Mouse (Mus musculus): Measurements from ENCODE around the gene Gm8369. TPM values are rescaled to one million over a fixed set of nuclear protein-coding genes. Genes with fewer than 3 reads are reported as not detected.
"Not testable (repeated sequence)": the region's sequence is repeated elsewhere in the genome, so short reads cannot be mapped to it uniquely, and the experiment has no call there.

Gene Gm8369
- total RNA-seq, 2 experiments from 2014 or later = 0.59 to 1.2 TPM

DNA sequence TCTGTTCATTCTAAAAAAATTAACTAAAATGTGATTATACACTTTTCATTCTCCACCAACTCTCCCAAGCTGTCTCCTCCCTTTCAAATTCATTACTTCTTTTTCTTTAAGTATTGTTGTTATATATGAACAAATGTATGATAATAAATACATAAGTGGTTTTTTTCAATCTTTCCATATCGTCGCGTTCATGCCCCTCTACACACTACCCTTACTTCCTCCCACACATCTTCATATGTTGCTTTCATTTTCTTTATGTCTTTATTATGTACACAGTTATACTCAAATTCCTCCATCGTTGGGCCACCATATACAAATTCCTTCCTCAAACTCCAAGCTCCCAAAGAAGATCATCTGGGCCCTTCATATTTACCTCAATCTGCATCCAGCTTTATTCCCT, 15.6 kb downstream of the Gm8369 start:
- no peak for DNase-seq (ENCODE audit: low spot score in 2 of 2)
- intact Hi-C loops (cut with DNase I) = loop anchor here (2.0 kb wide), 1 partner anchor 47 kb away; no protein-coding TSS in a partner anchor

DNA sequence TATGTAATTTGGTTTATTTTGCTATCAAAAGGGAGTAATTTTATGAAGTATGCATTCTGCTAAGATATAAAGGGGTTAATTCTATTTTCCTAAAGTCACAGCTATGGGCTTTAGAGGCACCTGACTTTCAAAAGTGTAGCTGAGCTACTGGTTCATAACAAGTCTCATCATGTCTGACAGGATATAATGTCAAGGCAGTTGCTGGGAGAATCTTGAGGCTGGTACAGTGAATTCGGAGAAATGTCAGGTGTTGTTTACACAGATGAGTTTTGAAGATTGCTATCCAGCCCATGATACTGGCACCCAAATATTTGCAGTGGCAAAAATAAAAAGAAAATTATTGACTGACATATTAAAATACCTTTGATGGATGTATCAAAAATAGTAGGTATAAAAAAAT, 19.1 kb downstream of the Gm8369 start:
- no peak for DNase-seq (ENCODE audit: low spot score in 2 of 2)
- intact Hi-C loops (cut with DNase I) = no loop called here

DNA sequence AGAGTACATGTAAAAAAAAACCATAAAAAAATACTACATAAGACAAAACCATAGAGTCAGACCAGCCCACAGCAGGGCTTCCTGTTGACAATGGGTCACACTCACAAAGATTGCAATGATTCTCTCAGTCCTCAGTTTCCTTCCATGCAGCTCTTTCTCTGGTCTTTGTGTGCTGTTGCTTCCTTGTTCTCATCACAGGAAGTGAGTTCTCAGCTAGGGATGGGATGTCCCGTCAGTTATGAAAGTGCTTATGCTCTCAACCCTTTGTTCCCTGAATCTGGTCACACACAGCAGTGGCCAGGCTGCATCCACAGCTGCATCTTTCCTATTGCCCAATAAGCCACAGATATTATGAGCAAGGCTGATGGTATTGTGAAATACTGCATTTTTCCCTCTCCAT, 27.7 kb downstream of the Gm8369 start:
- DNase-seq (ENCODE audit: low spot score in 2 of 2) = no peak
- intact Hi-C loops (cut with DNase I) = no loop called here

DNA sequence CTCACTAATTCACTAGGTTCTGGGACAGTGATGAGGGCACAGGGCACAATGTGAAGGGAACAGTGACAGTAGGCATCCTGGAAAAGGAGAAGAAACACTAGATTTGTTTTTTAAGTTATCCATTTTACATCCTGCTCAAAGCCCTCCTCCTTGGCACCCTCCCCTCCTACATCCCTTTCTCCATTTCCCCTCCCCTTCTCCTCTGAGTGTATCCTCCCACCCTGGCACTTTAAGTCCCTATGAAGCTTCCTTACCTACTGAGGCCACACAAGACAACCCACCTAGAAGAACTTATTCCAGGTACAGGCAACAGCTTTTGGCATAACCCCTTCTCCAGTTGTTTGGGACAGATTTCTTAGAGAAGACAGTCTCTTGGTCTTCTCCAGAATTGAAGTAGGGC, 30.5 kb downstream of the Gm8369 start, which contains the start of gene Ms4a6b:
TSS of gene Ms4a6b (plus strand) at position 267 of the 400 bp plus-strand sequence.
- intact Hi-C loops (cut with DNase I) = no loop called here
- DNase-seq (ENCODE audit: low spot score in 2 of 2) = no peak

DNA sequence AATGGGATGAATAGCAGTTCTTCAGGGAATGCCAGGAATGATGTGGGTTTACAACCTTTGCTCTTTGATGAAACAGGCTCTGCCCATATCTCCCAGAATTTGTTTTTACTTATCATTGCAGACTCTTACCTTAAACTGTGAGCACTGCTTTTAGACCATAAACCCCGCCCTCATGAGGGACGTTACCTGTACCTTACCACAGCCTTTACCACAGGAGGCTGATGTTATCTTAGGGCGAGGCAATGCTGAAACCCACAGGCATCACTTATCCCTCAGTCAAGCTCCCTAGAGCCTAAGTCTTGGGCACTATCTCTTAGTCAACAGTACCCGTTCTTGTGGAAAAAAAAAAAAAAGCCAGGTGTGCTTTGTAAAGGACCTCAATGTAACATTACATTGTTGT, 31.1 kb downstream of the Gm8369 start:
- no peak for DNase-seq (ENCODE audit: low spot score in 2 of 2)
- intact Hi-C loops (cut with DNase I) = no loop called here

DNA sequence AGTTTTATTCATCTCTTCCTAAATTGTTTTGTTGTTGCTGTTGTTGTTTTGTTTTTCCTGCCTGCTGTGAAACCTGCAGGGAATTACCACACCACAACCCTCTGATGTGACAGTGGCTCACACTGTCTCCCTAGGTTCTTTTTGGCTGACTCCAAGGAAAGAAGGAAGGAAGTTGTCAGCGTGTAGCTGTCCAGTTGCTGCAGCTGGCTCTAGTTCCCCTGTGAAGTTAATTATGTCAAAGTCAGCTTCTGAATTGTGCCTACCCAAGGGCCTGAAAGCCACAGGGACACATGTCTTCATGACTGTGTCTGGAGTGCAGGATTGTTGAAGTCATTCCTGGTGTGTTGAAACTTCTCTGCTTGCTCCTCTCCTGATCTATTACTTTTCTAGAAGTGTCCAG, 31.6 kb downstream of the Gm8369 start:
- intact Hi-C loops (cut with DNase I); DNase-seq (ENCODE audit: low spot score in 2 of 2): not testable (repeated sequence)

DNA sequence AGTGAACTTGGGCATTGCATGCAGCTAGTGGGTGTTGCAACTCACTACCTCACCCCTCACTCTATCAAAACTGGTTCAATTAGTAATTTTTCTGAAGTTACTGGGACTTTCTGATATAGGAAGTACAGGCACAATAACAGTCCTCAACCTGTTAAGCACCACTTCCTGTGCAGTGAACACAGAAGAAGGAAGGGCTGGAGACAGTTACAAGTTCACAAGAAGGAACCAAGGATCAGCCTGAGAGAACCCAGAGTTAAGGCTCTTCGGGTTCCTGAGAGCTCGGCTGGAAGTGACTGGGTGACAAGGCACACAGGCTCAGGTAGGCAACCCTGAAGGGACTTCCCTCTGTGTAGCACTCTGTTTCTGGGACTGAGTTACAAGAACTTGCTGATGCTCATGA, 32.6 kb downstream of the Gm8369 start:
- intact Hi-C loops (cut with DNase I); DNase-seq (ENCODE audit: low spot score in 2 of 2): not testable (repeated sequence)

DNA sequence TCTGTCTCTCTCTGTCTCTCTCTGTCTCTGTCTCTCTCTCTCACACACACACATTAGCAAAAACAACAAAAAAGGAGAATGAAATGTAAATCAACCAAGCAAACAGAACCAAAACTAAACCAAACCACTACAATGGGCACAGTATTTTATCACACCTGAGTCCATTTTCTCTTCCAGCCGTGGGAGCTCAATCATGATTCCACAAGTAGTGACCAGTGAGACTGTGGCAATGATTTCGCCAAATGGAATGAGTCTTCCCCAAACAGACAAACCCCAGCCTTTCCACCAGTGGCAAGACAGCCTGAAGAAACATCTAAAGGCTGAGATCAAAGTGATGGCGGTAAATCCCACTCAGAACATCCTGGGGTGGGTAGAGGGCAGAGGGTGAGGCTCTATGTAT, 34.4 kb downstream of the Gm8369 start:
- no peak for DNase-seq (ENCODE audit: low spot score in 2 of 2)
- intact Hi-C loops (cut with DNase I) = no loop called here

DNA sequence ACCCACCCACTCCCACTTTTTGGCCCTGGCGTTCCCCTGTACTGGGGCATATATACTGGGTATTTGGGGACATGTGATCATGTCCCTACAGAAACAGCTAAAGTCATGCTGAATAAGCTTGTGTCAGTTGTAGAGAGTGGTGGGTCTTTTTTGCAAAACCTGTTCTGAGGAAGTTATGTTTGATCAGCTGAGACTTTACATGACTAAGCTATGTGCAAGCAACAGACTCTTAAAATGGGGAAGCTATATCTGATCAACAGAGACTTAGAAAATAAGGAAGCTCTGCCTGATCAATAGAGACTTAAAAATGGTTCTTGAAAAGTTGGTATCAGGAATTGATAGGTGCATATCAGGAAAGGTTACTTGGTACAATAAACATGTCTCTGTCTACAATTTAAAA, 47.7 kb downstream of the Gm8369 start:
- intact Hi-C loops (cut with DNase I) = no loop called here
- DNase-seq (ENCODE audit: low spot score in 2 of 2) = no peak

DNA sequence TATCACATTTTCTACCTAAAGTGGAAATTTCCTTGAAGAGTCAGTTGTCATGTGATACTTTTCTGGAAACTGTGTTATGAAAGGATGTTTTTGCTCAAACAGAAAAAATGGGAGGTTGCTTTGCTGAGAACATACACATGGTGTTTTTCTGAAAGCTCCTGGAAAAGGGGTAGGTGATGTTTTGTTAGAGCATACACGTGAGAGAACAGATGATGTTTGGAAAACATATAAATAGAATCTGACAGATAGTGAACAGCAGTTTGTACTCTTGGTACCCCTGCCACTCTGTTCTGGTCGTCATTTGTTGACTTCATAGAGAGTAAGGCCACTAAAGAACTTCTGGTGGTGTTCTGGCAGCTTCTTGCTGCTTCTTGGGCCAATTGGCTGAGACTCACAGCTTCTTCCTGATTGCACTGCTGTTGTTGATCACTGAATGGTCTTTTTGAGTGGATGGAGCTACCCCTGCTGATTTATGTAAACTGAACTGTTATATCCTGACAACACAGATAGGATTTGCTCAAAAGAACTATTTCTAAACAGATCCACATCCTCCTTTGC, 48.2 kb downstream of the Gm8369 start:
- DNase-seq (ENCODE audit: low spot score in 2 of 2) = no peak
- intact Hi-C loops (cut with DNase I) = no loop called here

DNA sequence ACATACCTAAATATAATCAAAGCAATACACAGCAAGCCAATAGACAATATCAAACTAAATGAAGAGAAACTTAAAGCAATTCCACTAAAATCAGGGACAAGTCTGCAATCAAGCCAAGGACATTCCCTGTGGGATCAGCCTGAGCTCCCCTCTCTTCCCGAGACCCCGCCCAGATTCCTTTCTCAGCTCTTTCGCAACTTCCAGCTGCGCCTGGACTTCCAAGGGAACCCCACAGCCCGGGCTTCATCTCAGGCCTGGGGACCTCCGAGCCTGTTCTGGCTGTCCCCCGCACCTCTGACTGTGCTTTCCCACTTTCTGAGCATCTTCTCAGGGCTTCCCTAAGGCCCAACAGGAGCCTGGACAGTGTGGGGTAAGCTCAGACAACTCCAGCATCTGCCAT, 50.9 kb downstream of the Gm8369 start, which contains the start of gene Ms4a4d:
TSS of gene Ms4a4d (plus strand) at position 209 of the 400 bp plus-strand sequence.
- DNase-seq (ENCODE audit: low spot score in 2 of 2) = no peak
- intact Hi-C loops (cut with DNase I) = no loop called here

DNA sequence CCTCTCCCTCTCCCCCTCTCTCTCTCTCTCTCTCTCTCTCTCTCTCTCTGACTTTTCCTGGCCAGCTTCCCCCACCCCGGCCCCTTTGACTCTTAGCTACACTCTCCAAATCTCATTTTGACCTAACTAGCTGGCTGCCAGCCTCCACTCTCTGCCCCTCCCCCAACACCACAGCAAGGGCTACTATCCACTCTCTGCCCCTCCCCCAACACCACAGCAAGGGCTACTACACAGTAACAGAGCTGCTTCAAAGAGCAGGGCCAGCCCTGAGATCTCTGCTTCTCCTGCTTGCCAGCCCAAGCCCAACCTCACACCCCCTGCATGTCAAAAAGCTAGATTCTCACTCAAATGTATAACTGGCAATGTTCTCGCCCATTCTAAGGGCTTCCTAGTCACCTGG, 51.6 kb downstream of the Gm8369 start:
- no peak for DNase-seq (ENCODE audit: low spot score in 2 of 2)
- intact Hi-C loops (cut with DNase I) = no loop called here

DNA sequence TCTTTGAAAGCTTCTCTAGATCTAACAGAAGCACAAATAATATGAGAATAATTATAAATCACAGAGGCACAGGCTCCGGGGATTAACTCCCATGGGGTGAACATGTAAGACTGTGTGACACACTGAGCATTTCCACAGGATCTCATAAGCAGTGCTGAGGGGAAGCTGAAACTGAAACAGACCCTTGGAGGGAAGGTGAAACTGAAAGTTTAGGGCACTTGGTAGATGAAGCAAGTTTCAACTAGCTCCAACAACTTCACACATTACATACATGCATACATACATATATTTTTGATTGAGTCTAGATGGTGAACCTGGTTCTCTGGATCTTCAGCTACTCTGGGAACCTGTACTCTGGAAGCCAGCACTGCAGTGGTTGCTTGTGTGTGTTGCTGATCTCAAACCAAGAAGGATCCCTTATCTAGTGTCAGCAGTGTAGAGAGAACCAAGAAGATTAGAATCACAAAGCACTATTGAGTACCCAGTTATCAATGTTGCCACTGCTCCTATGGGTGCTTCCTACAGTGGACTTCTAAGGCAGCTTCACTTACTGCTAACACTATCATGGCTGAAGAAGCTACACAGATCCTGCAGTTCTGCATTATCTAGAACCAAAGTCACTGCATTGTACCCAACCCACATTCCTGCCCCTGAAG, 54.6 kb downstream of the Gm8369 start:
- DNase-seq (ENCODE audit: low spot score in 2 of 2); intact Hi-C loops (cut with DNase I): not testable (repeated sequence)

DNA sequence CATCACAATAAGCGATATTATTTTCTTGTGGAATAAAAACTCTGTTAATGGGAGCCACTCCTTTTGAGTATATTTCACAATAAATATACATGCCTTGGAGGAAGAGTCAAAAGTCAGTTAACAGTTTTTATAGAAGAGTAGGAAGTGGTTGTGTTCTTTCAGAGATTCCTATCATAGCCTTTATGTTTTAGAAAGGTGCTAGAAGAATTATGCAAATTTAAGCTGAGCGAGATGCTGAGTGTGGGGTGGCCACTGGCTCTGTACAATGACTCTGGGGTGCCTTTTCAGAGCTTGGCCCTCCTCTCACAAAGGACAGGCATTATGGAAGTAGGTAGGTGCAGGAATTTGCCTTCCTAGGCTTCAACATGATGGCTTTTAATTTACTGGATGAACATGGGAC, 58.6 kb downstream of the Gm8369 start:
- DNase-seq (ENCODE audit: low spot score in 2 of 2); intact Hi-C loops (cut with DNase I): not testable (repeated sequence)

DNA sequence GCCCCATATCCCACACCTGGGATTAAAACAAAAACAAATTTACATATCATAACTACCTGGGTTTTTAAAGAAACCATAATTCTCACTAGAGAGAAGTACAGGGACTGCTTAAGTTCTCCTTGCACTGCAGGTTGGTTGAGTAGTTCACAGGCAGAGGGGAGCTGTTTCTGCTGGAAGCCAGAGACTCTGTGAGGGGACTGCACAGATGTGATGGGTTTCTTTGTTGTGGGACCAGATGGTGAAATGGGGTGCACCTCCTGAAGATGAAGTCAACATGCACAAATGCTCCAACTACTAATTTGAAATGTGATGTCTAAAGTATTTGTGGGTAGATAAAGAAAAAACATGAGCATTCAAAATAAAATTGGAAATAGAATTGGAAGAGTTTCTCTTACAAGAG, 62.2 kb downstream of the Gm8369 start:
- DNase-seq (ENCODE audit: low spot score in 2 of 2) = no peak
- intact Hi-C loops (cut with DNase I) = loop anchor here (2.0 kb wide), 1 partner anchor 47 kb away; no protein-coding TSS in a partner anchor

DNA sequence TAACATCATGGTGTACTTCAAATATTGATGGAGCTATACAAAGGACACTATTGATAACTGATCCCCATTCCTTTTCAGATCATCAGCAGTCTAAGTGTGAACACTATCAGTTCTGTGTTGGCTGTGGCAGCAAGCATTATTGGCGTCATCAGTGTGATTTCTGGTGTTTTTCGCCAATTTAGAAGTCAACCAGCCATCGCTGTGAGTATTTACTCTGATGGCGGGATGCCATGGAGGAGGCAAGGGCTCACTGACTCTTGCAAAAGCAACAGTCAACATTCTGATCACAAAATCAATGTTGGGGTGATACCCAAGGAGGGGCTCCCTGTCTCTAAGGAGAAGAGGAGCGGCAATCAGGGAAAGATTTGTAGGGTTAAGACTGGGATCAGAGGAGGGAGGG, 69.0 kb downstream of the Gm8369 start:
- intact Hi-C loops (cut with DNase I) = no loop called here
- DNase-seq (ENCODE audit: low spot score in 2 of 2) = no peak

DNA sequence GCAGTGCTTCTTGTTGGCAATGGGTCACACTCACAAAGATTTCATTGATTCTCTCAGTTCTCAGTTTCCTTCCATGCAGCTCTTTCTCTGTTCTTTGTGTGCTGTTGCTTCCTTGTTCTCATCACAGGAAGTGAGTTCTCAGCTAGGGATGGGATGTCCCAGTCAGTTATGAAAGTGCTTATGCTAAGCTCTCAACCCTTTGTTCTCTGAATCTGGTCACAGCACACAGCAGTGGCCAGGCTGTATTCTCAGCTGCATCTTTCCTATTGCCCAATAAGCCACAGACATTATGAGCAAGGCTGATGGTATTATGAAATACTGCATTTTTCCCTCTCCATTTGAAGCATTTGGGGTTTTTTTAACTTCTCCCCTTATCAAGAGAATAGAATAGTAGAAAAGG, 73.8 kb downstream of the Gm8369 start:
- intact Hi-C loops (cut with DNase I) = not testable (repeated sequence)

More for the DNA sequence above, 73.8 kb downstream of the Gm8369 start:
- not testable (repeated sequence) for DNase-seq (ENCODE audit: low spot score in 2 of 2)

Other genes with a start within 250 kb of the Gm8369 start
- not detected for gene Ms4a1, start 219.7 kb upstream of the Gm8369 start, total RNA-seq (2021)
- gene Ms4a5, start 202.1 kb upstream of the Gm8369 start, total RNA-seq (2021) = not detected
- gene Ms4a14, start 171.5 kb upstream of the Gm8369 start, total RNA-seq (2021) = under 1 TPM in 1 of 2 experiments, not detected in 1; 0.07 TPM
- 1 to 10 TPM in 1 of 2 experiments, under 1 TPM in 1; 0.47 to 1.2 TPM for gene Ms4a7, start 149.8 kb upstream of the Gm8369 start, total RNA-seq (2021)
- gene Ms4a4a, start 110.4 kb upstream of the Gm8369 start, total RNA-seq (2021) = under 1 TPM; 0.94 to 1.00 TPM
- under 1 TPM in 1 of 2 experiments, not detected in 1; 0.23 TPM for gene Ms4a4c, start 81.2 kb upstream of the Gm8369 start, total RNA-seq (2021)
- gene Ms4a4b, start 42.4 kb upstream of the Gm8369 start, total RNA-seq (2021) = not detected
- gene Ms4a6c, start 16.6 kb upstream of the Gm8369 start, total RNA-seq (2021) = 1 to 10 TPM; 1.7 TPM
- gene Ms4a6b, start 30.6 kb downstream of the Gm8369 start, total RNA-seq (2021) = 1 to 10 TPM in 1 of 2 experiments, under 1 TPM in 1; 0.94 to 1.5 TPM
- gene Ms4a4d, start 50.9 kb downstream of the Gm8369 start, total RNA-seq (2021) = not detected
- gene Ms4a6d, start 118.9 kb downstream of the Gm8369 start, total RNA-seq (2021) = 1 to 10 TPM; 1.3 to 1.6 TPM
- gene Ms4a2, start 137.8 kb downstream of the Gm8369 start, total RNA-seq (2021) = not detected
- gene Ms4a3, start 154.9 kb downstream of the Gm8369 start, total RNA-seq (2021) = not detected
- not detected for gene Oosp2, start 174.6 kb downstream of the Gm8369 start, total RNA-seq (2021)
- not detected for gene Oosp1, start 205.2 kb downstream of the Gm8369 start, total RNA-seq (2021)
- gene Oosp3, start 211.1 kb downstream of the Gm8369 start, total RNA-seq (2021) = not detected

Measured in left cerebral cortex, postnatal 36 days (tissue).